Mouse (Mus musculus): ENCODE measurements at regions not wholly inside any gene's neighbourhood (a gene's known extent, or its start where the extent isn't known, plus 50 kb on each side); places are given as distances from the start of the nearest gene placed in this dataset.
"Not testable (repeated sequence)": the region's sequence is repeated elsewhere in the genome, so short reads cannot be mapped to it uniquely, and the experiment has no call there.

GRCm38 (mm10) chr13:13888847-13889246, 65.4 kb upstream of the B3galnt2 start:
- dilution Hi-C loops (cut with MboI; ENCODE audit: extremely low pct_ligation_motif_present, extremely low pct_unique_long_range_greater_than_20kb, low sequenced_read_pairs); in situ Hi-C loops (cut with MboI; ENCODE audit: low pct_ligation_motif_present, low pct_unique_long_range_greater_than_20kb, low sequenced_read_pairs); H3K27me3 ChIP-seq (replicated peaks): not testable (repeated sequence)

GRCm38 (mm10) chr13:13889297-13890120, 64.8 kb upstream of the B3galnt2 start:
- Histone ChIP-seq H3K4me1 (ENCODE audit: control insufficient read depth in 1 of 2, insufficient read depth in 2 of 2) (no peaks in the 10 kb centered on the region), H3K27me3 (replicated peaks) (no peaks in the 10 kb centered on the region), H3K4me3 (replicated peaks in 1 of 3; ENCODE audit: low read depth in 2 of 3, low read length in 2 of 3, poor library complexity in 1 of 3) (peak overlapping the region; percentile 26 to 61 (median 42)), H3K9me3 (replicated peaks; ENCODE audit: low read length) (peaks cover 3% of the 10 kb centered on the region), H3K4me2 (ENCODE audit: insufficient read depth, low read depth, poor library complexity, severe bottlenecking) (peak overlapping the region; percentile 57), H3K36me3 (replicated peaks in 1 of 2; ENCODE audit: control insufficient read depth in 1 of 2, insufficient read depth in 1 of 2, low read length in 1 of 2) (no peaks in the 10 kb centered on the region), H3K27ac (ENCODE audit: insufficient read depth, low read depth) (no peak overlapping the region), H3K79me2 (replicated peaks; ENCODE audit: control insufficient read depth, extremely low read depth, insufficient read depth, poor library complexity, severe bottlenecking) (no peaks in the 10 kb centered on the region), H3K9ac (ENCODE audit: insufficient read depth, low read depth) (peak overlapping the region; percentile 43; the same call in 1 of the 2 replicates)
- DNase-seq (ENCODE audit: extremely low read depth): peak; percentile 99
- in situ Hi-C loops (cut with MboI; ENCODE audit: low pct_ligation_motif_present, low pct_unique_long_range_greater_than_20kb, low sequenced_read_pairs) (no loop called here), dilution Hi-C loops (cut with MboI; ENCODE audit: extremely low pct_ligation_motif_present, extremely low pct_unique_long_range_greater_than_20kb, low sequenced_read_pairs) (no loop called here)
- TF ChIP-seq EP300 (IDR thresholded peaks at IDR 0.05; ENCODE audit: low read length) (no peak), JUN (IDR thresholded peaks at IDR 0.05; ENCODE audit: insufficient read depth, low read depth, low read length) (no peak), SMC3 (IDR thresholded peaks at IDR 0.05; ENCODE audit: low read depth, low read length) (peak; percentile 93), MXI1 (IDR thresholded peaks at IDR 0.05; ENCODE audit: low read depth, low read length) (0 out of 2 replicates have a peak, but pooled peaks have one; percentile 62), TCF12 (IDR thresholded peaks at IDR 0.05; ENCODE audit: low read depth, low read length) (peak; percentile 73), MEF2A (IDR thresholded peaks at IDR 0.05; ENCODE audit: borderline replicate concordance, low read depth, low read length) (0 out of 2 replicates have a peak, but pooled peaks have one; percentile 57), IRF4 (IDR thresholded peaks at IDR 0.05; ENCODE audit: low read depth, low read length) (peak; percentile 48), RCOR1 (conservative IDR thresholded peaks at IDR 0.05; ENCODE audit: low read depth, low read length) (no peak), MAX (IDR thresholded peaks at IDR 0.05; ENCODE audit: low read length) (no peak), NRF1 (IDR thresholded peaks at IDR 0.05; ENCODE audit: low read depth, low read length) (no peak), GABPA (IDR thresholded peaks at IDR 0.05; ENCODE audit: insufficient replicate concordance, low read depth, low read length) (no peak), E2F4 (IDR thresholded peaks at IDR 0.05; ENCODE audit: insufficient replicate concordance, low read depth, low read length) (no peak), KAT2A (IDR thresholded peaks at IDR 0.05; ENCODE audit: insufficient replicate concordance, low read length) (peak; percentile 59; the same call in 1 of the 2 replicates), RAD21 (IDR thresholded peaks at IDR 0.05; ENCODE audit: low read depth, low read length) (no peak; the same call in none of the 2 replicates), UBTF (IDR thresholded peaks at IDR 0.05; ENCODE audit: low read depth, low read length) (no peak), ETS1 (conservative IDR thresholded peaks at IDR 0.05; ENCODE audit: low read depth, low read length) (no peak; the same call in 1 of the 2 replicates), ZMIZ1 (IDR thresholded peaks at IDR 0.05; ENCODE audit: low read depth, low read length) (no peak), MAZ (IDR thresholded peaks at IDR 0.05; ENCODE audit: low read depth, low read length) (no peak), TBP (conservative IDR thresholded peaks at IDR 0.05; ENCODE audit: low read depth, low read length) (peak; percentile 70; the same call in 1 of the 2 replicates), ZC3H11A (IDR thresholded peaks at IDR 0.05; ENCODE audit: low read depth, low read length) (peak; percentile 91), POLR2AphosphoS2 (IDR thresholded peaks at IDR 0.05; ENCODE audit: low read depth, low read length) (no peak), HCFC1 (IDR thresholded peaks at IDR 0.05; ENCODE audit: low read depth, low read length) (peak; percentile 84), MYC (IDR thresholded peaks at IDR 0.05; ENCODE audit: low read depth, low read length) (peak; percentile 66; the same call in 1 of the 2 replicates), ZKSCAN1 (IDR thresholded peaks at IDR 0.05; ENCODE audit: borderline replicate concordance, low read depth, low read length) (no peak), ZNF384 (IDR thresholded peaks at IDR 0.05; ENCODE audit: low read depth, low read length) (no peak), BHLHE40 (IDR thresholded peaks at IDR 0.05; ENCODE audit: low read depth, low read length) (no peak), CHD2 (IDR thresholded peaks at IDR 0.05; ENCODE audit: low read length) (no peak), SIN3A (IDR thresholded peaks at IDR 0.05; ENCODE audit: low read length) (peak; percentile 77), POLR2A (IDR thresholded peaks at IDR 0.05; ENCODE audit: low read depth, low read length) (peak; percentile 60), NELFE (IDR thresholded peaks at IDR 0.05; ENCODE audit: low read depth, low read length) (peak; percentile 63; the same call in 1 of the 2 replicates), USF2 (conservative IDR thresholded peaks at IDR 0.05; ENCODE audit: low read depth, low read length) (no peak)

More at GRCm38 (mm10) chr13:13888847-13889246, 65.4 kb upstream of the B3galnt2 start:
- H3K9me3 ChIP-seq (replicated peaks; ENCODE audit: low read length); H3K27ac ChIP-seq (ENCODE audit: insufficient read depth, low read depth); DNase-seq (ENCODE audit: extremely low read depth); H3K4me2 ChIP-seq (ENCODE audit: insufficient read depth, low read depth, poor library complexity, severe bottlenecking); H3K36me3 ChIP-seq (replicated peaks in 1 of 2; ENCODE audit: control insufficient read depth in 1 of 2, insufficient read depth in 1 of 2, low read length in 1 of 2); H3K4me3 ChIP-seq (replicated peaks in 1 of 3; ENCODE audit: low read depth in 2 of 3, low read length in 2 of 3, poor library complexity in 1 of 3); H3K4me1 ChIP-seq (ENCODE audit: control insufficient read depth in 1 of 2, insufficient read depth in 2 of 2); H3K79me2 ChIP-seq (replicated peaks; ENCODE audit: control insufficient read depth, extremely low read depth, insufficient read depth, poor library complexity, severe bottlenecking); H3K9ac ChIP-seq (ENCODE audit: insufficient read depth, low read depth): not testable (repeated sequence)

All from CH12.LX (cell line).